Mouse (Mus musculus) myocyte (in vitro differentiated cells): ENCODE results near the gene Mrps6. TPM values are rescaled to one million over a fixed set of nuclear protein-coding genes. Genes with fewer than 3 reads are reported as not detected.

Source experiments
- H3K27me3 ChIP-seq: one replicate; pipeline ENCODE4 v1.6.1; 2011; ENCODE audit not compliant: control insufficient read depth, insufficient read depth, insufficient read length
- H3K36me3 ChIP-seq: one replicate; pipeline ENCODE4 v1.6.1; 2011; ENCODE audit not compliant: control insufficient read depth, insufficient read depth
- H3K4me2 ChIP-seq: one replicate; pipeline ENCODE4 v1.6.1; 2011; ENCODE audit warnings: low read depth, control low read depth
- H3K4me3 ChIP-seq: one replicate; pipeline ENCODE4 v1.5.1; 2011; ENCODE audit warnings: mild to moderate bottlenecking, control low read depth, moderate library complexity
- H3K79me2 ChIP-seq: one replicate; pipeline ENCODE4 v1.6.1; 2011; ENCODE audit not compliant: control insufficient read depth, insufficient read depth
- H3ac ChIP-seq: one replicate; pipeline ENCODE4 v1.6.1; 2011; ENCODE audit not compliant: control insufficient read depth, insufficient read length
- CEBPB ChIP-seq: IDR thresholded peaks from 2 replicates; pipeline ENCODE4 v1.6.1; 2011; ENCODE audit warnings: mild to moderate bottlenecking, moderate library complexity; ENCODE audit not compliant: poor library complexity, insufficient read depth, severe bottlenecking
- E2F4 ChIP-seq: IDR thresholded peaks from one replicate; pipeline ENCODE4 v1.6.1; 2011; ENCODE audit warnings: mild to moderate bottlenecking, control low read depth, moderate library complexity; ENCODE audit not compliant: insufficient read depth
- MAX ChIP-seq: IDR thresholded peaks from one replicate; pipeline ENCODE4 v1.6.1; 2011; ENCODE audit warnings: low read depth, mild to moderate bottlenecking, control low read depth
- MYOD1 ChIP-seq, 3 experiments: IDR thresholded peaks; one replicate each; pipeline ENCODE4 v1.6.1; 2011; ENCODE audit warnings: control low read depth in 2 of 3, low read depth in 2 of 3, mild to moderate bottlenecking in 2 of 3, moderate library complexity in 1 of 3; ENCODE audit not compliant: insufficient read length in 2 of 3, control insufficient read depth in 1 of 3
- MYOG ChIP-seq, 3 experiments: IDR thresholded peaks; one replicate each; pipeline ENCODE4 v1.6.1; 2011; ENCODE audit warnings: control low read depth in 2 of 3, low read depth in 2 of 3, mild to moderate bottlenecking in 2 of 3; ENCODE audit not compliant: insufficient read length in 2 of 3, control insufficient read depth in 1 of 3, insufficient read depth in 1 of 3
- POLR2A ChIP-seq: IDR thresholded peaks from one replicate; pipeline ENCODE4 v1.6.1; 2011; ENCODE audit warnings: low read depth, mild to moderate bottlenecking, control low read depth, moderate library complexity; ENCODE audit not compliant: insufficient read length
- POLR2AphosphoS2 ChIP-seq: IDR thresholded peaks from one replicate; pipeline ENCODE4 v1.6.1; 2011; ENCODE audit warnings: low read depth, control low read depth; ENCODE audit not compliant: insufficient read length
- REST ChIP-seq: IDR thresholded peaks from one replicate; pipeline ENCODE4 v1.6.1; 2011; ENCODE audit warnings: mild to moderate bottlenecking, control low read depth, moderate library complexity; ENCODE audit not compliant: insufficient read depth, insufficient read length
- SRF ChIP-seq: IDR thresholded peaks from one replicate; pipeline ENCODE4 v1.6.1; 2011; ENCODE audit warnings: low read depth; ENCODE audit not compliant: control insufficient read depth, insufficient read length
- TCF12 ChIP-seq: IDR thresholded peaks from one replicate; pipeline ENCODE4 v1.6.1; 2011; ENCODE audit warnings: mild to moderate bottlenecking, control low read depth; ENCODE audit not compliant: poor library complexity, insufficient read depth, severe bottlenecking
- TCF3 ChIP-seq: IDR thresholded peaks from one replicate; pipeline ENCODE4 v1.6.1; 2011; ENCODE audit warnings: low read depth, control low read depth; ENCODE audit not compliant: insufficient read length
- USF1 ChIP-seq: IDR thresholded peaks from one replicate; pipeline ENCODE4 v1.6.1; 2011; ENCODE audit warnings: low read depth, mild to moderate bottlenecking, control low read depth, moderate library complexity
- polyA plus RNA-seq: library from polyadenylated mRNA; unstranded; fragments of >200 nt; fragmentation: generic; extraction: Trizol; gene quantifications from one replicate; pipeline ENCODE4 v1.2.1, GENCODE M21; 2012; ENCODE audit warnings: missing spikeins

The Mrps6 gene
- polyA plus RNA-seq, 1 experiment, result 121 TPM

GRCm38 (mm10) chr16:92037891-92038607 is 20.0 kb upstream of the Mrps6 start:
- H3K27me3 ChIP-seq, result no peaks in the 10 kb centered on the region
- no peak overlapping the region for H3K4me3 ChIP-seq
- TF ChIP-seq TCF3 (no peak), MYOD1 (IDR thresholded peaks at IDR 0.05; ENCODE audit: control insufficient read depth in 1 of 3, insufficient read length in 2 of 3, low read depth in 2 of 3) (no peak), CEBPB (no peak), POLR2A (no peak), USF1 (no peak), REST (no peak), POLR2AphosphoS2 (no peak), SRF (no peak), MYOG (IDR thresholded peaks at IDR 0.05; ENCODE audit: control insufficient read depth in 1 of 3, insufficient read depth in 1 of 3, insufficient read length in 2 of 3, low read depth in 2 of 3) (no peak), TCF12 (no peak), MAX (no peak), E2F4 (no peak)
- H3ac ChIP-seq, result no peak overlapping the region
- no peak overlapping the region for H3K4me2 ChIP-seq
- H3K36me3 ChIP-seq, result no peaks in the 10 kb centered on the region
- no peaks in the 10 kb centered on the region for H3K79me2 ChIP-seq

- TF ChIP-seq POLR2AphosphoS2, result no peak
- no peak for TF ChIP-seq REST
- no peak for TF ChIP-seq E2F4
- TF ChIP-seq TCF12, result no peak
- no peak for TF ChIP-seq MYOG (IDR thresholded peaks at IDR 0.05; ENCODE audit: control insufficient read depth in 1 of 3, insufficient read depth in 1 of 3, insufficient read length in 2 of 3, low read depth in 2 of 3)
- no peak for TF ChIP-seq MYOD1 (IDR thresholded peaks at IDR 0.05; ENCODE audit: control insufficient read depth in 1 of 3, insufficient read length in 2 of 3, low read depth in 2 of 3)
- no peak for TF ChIP-seq POLR2A
- TF ChIP-seq SRF, result no peak
- TF ChIP-seq USF1, result no peak
- no peak for TF ChIP-seq TCF3
- Histone ChIP-seq H3K36me3 (no peaks in the 10 kb centered on the region), H3K79me2 (no peaks in the 10 kb centered on the region), H3K4me3 (no peak overlapping the region), H3K4me2 (no peak overlapping the region), H3K27me3 (no peaks in the 10 kb centered on the region), H3ac (no peak overlapping the region)
Observed at GRCm38 (mm10) chr16:92039421-92039820, 18.6 kb upstream of the Mrps6 start.

DNA sequence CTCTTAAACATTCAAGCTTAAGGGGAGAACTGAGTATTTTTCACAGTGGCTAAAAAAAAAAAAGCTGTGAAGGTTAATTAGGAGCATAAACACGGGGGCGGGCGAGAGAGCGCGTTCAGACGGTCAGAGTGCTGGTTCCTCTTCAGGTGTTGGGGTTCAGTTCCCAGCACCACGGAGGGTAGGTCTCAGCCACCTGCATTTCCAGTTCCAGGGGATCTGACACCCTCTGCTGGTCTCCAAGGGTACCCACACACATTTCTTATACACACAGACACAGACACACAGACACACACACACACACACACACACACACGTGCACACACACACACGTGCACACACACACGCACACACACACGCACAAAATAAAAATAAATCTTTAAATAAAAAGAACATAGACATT is 18.1 kb upstream of the Mrps6 start:
- TF ChIP-seq TCF3 (no peak), MAX (no peak), CEBPB (no peak), TCF12 (no peak), POLR2AphosphoS2 (no peak), POLR2A (no peak), SRF (no peak), REST (no peak), MYOG (IDR thresholded peaks at IDR 0.05; ENCODE audit: control insufficient read depth in 1 of 3, insufficient read depth in 1 of 3, insufficient read length in 2 of 3, low read depth in 2 of 3) (no peak), USF1 (no peak), MYOD1 (IDR thresholded peaks at IDR 0.05; ENCODE audit: control insufficient read depth in 1 of 3, insufficient read length in 2 of 3, low read depth in 2 of 3) (no peak), E2F4 (no peak)
- H3K4me3 ChIP-seq, result no peak overlapping the region

GRCm38 (mm10) chr16:92051777-92052310 is 6.2 kb upstream of the Mrps6 start:
- no peaks in the 10 kb centered on the region for H3K27me3 ChIP-seq
- H3K4me3 ChIP-seq, result no peak overlapping the region
- no peaks in the 10 kb centered on the region for H3K36me3 ChIP-seq
- H3ac ChIP-seq, result no peak overlapping the region
- no peaks in the 10 kb centered on the region for H3K79me2 ChIP-seq
- H3K4me2 ChIP-seq, result no peak overlapping the region
- no peak for TF ChIP-seq MYOD1 (IDR thresholded peaks at IDR 0.05; ENCODE audit: control insufficient read depth in 1 of 3, insufficient read length in 2 of 3, low read depth in 2 of 3)
- no peak for TF ChIP-seq POLR2A
- no peak for TF ChIP-seq SRF
- no peak for TF ChIP-seq REST
- TF ChIP-seq USF1, result no peak
- TF ChIP-seq TCF12, result no peak
- no peak for TF ChIP-seq MAX

More for the DNA sequence above, 18.1 kb upstream of the Mrps6 start:
- no peaks in the 10 kb centered on the region for H3K36me3 ChIP-seq
- H3ac ChIP-seq, result no peak overlapping the region
- H3K79me2 ChIP-seq, result no peaks in the 10 kb centered on the region
- H3K4me2 ChIP-seq, result no peak overlapping the region
- H3K27me3 ChIP-seq, result no peaks in the 10 kb centered on the region
